Mouse (Mus musculus) G1E (cell line): ENCODE results near the gene Slc4a4.

Experiments used
- CTCF ChIP-seq: IDR thresholded peaks from 2 replicates; pipeline ENCODE4 v1.5.1; 2012; ENCODE audit warnings: low read depth, low read length, inconsistent platforms, mixed read lengths
- GATA1 ChIP-seq: IDR thresholded peaks from 2 replicates; pipeline ENCODE4 v1.6.1; 2012; ENCODE audit warnings: borderline replicate concordance, low read length, inconsistent platforms, mixed read lengths
- TAL1 ChIP-seq: conservative IDR thresholded peaks from 2 replicates; pipeline ENCODE4 v1.6.1; 2012; ENCODE audit warnings: low read depth, low read length, inconsistent platforms, mixed read lengths

GRCm38 (mm10) chr5:88918538-88918937, 31.9 kb downstream of the Slc4a4 start:
- no peak for TF ChIP-seq CTCF
- no peak for TF ChIP-seq TAL1
- no peak for TF ChIP-seq GATA1
